Mouse (Mus musculus): ENCODE measurements around the gene Scg3.

GRCm38 (mm10) chr9:75683426-75684191 is at the start of gene Scg3:
- no peak for TF ChIP-seq CTCF (IDR thresholded peaks at IDR 0.05; ENCODE audit: low read depth, low read length)
- TF ChIP-seq POLR2A (IDR thresholded peaks at IDR 0.05; ENCODE audit: extremely low read depth, insufficient read depth, low read length): no peak
